Mouse (Mus musculus): ENCODE data around the gene Pgpep1.

GRCm38 (mm10) chr8:70674716-70675115 is 14.5 kb upstream of the Pgpep1 start:
- no peak for TF ChIP-seq CTCF (conservative IDR thresholded peaks at IDR 0.05; ENCODE audit: low read length)
- no peak for TF ChIP-seq POU5F1 (IDR thresholded peaks at IDR 0.05; ENCODE audit: borderline replicate concordance, low read length)
- TF ChIP-seq NANOG (IDR thresholded peaks at IDR 0.05; ENCODE audit: borderline replicate concordance, low read length) = no peak
